Mouse (Mus musculus) MEL (cell line): Measurements from ENCODE around the gene Fgfr2.

Experiments
- CTCF ChIP-seq, 3 experiments: IDR thresholded peaks in 2 of 3; conservative IDR thresholded peaks in 1 of 3; 2 replicates each; pipeline ENCODE4 v1.5.1; 2011 to 2012; ENCODE audit warnings: low read length in 3 of 3, low read depth in 2 of 3, mild to moderate bottlenecking in 2 of 3, improper control_type of control experiment in 1 of 3, inconsistent platforms in 1 of 3, mixed read lengths in 1 of 3, moderate library complexity in 1 of 3; ENCODE audit not compliant: control insufficient read depth in 1 of 3, insufficient read depth in 1 of 3, poor library complexity in 1 of 3, severe bottlenecking in 1 of 3
- POLR2A ChIP-seq, 2 experiments: IDR thresholded peaks; 2 replicates each; pipeline ENCODE4 v1.6.1; 2011 to 2012; ENCODE audit warnings: low read length in 2 of 2, mild to moderate bottlenecking in 2 of 2, control low read depth in 1 of 2, improper control_type of control experiment in 1 of 2, low read depth in 1 of 2, moderate library complexity in 1 of 2; ENCODE audit not compliant: control insufficient read depth in 1 of 2, insufficient read depth in 1 of 2, poor library complexity in 1 of 2
- SIN3A ChIP-seq: IDR thresholded peaks from 2 replicates; pipeline ENCODE4 v1.6.1; 2012; ENCODE audit warnings: low read length, improper control_type of control experiment, inconsistent platforms
- TCF12 ChIP-seq: IDR thresholded peaks from 2 replicates; pipeline ENCODE4 v1.6.1; 2014; ENCODE audit warnings: low read depth, mild to moderate bottlenecking, inconsistent platforms, low read length, improper control_type of control experiment, moderate library complexity

DNA sequence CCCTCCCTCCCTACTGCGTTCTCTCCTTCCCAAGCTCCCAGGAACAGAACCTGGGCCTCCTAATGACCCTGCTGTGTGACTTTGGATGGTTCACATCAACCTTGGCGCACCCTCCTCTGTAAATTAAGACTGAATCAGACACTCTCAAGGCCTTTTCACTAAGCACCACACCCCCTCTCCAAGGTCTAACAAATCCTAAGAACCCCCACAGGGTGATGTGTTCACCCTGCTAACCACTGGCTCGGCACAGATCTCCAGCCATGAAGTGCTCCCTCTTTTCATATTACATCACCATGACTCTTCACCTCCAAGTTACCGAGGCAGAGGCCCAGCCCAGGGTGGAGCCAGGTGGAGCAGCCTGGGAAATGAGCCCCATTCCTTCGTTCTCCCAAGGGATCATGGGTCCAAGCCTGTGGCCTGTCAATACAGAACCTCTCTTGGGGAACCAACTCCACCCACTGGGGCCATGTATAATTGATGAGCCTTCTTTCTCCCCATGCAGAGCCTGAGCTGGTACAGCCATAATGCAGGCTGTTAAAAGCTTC lies 777.6 kb downstream of the Fgfr2 start:
- TF ChIP-seq TCF12 (no peak), SIN3A (no peak), POLR2A (IDR thresholded peaks at IDR 0.05; ENCODE audit: control insufficient read depth in 1 of 2, insufficient read depth in 1 of 2, low read depth in 1 of 2, low read length in 2 of 2, poor library complexity in 1 of 2) (no peak), CTCF (IDR thresholded peaks at IDR 0.05 in 2 of 3, conservative IDR thresholded peaks at IDR 0.05 in 1 of 3; ENCODE audit: control insufficient read depth in 1 of 3, insufficient read depth in 1 of 3, low read depth in 2 of 3, low read length in 3 of 3, poor library complexity in 1 of 3, severe bottlenecking in 1 of 3) (no peak)
